Mouse (Mus musculus): ENCODE measurements around the gene Tulp2. TPM values are rescaled to one million over a fixed set of nuclear protein-coding genes. Genes with fewer than 3 reads are reported as not detected.

Gene Tulp2
- polyA plus RNA-seq, 1 experiment from 2014 or later = 1.0 TPM

DNA sequence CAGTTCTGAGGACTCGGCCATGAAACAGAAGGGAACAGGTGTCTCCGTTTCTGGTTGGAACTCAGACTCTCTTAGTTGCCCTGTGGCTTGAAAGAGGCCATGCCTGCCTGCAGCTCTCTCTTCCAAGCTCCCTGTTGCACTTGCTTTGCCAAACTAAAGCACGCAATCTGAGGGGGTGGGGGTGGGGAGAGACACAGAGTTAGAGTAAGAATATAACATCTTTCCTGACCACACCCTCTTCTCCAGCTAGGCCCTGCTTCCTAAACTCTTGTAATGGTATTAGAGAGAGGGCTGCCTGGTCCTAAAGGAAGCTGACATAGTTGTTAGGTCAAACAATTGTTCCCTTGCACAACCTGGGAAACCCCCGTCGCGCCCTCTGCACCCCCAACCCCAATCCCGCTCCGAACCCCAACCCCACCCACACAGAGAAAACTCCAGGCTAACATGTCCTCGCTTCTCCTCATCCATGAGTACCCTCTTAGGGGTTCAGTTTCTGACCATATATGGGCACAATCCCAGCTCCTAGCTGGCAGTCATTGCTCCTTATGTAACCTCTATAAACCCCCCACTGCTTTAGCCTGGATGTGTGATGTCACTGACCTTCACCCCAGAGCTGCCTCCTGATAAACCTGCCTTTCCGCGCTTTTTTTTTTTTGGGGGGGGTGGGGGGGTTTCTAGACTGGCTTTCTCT is 69.3 kb downstream of the Tulp2 start:
- no peak overlapping the region for H3K9ac ChIP-seq
- WGBS = 75% methylated on average over 11 of the region's 11 CpGs
- no peak overlapping the region for H3K4me2 ChIP-seq
- no peak for ATAC-seq (ENCODE audit: insufficient number of reproducible peaks, low FRiP score, low TSS enrichment, low read depth)
- H3K9me3 ChIP-seq = no peaks in the 10 kb centered on the region
- H3K36me3 ChIP-seq = no peaks in the 10 kb centered on the region
- H3K27me3 ChIP-seq = no peaks in the 10 kb centered on the region
- H3K4me3 ChIP-seq = no peak overlapping the region
- H3K4me1 ChIP-seq = peaks cover 4% of the 10 kb centered on the region; the same call in 1 of the 2 replicates
- peak overlapping the region; percentile 51; the same call in 1 of the 2 replicates for H3K27ac ChIP-seq

DNA sequence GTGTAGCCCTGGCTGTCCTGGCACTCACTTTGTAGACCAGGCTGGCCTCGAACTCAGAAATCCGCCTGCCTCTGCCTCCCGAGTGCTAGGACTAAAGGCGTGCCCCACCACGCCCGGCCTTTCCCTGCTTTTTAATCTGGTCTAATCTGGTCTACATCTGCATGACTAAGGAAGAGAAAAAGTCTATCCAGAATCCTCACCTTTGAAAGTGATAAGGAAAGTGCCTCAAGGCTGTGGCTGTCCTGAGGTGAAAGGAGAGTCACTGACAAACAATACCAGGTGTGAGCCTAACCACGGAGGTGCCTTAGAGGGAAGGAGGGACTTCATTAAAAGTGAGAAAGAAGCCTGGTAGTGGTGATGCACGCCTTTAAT is 69.8 kb downstream of the Tulp2 start:
- Histone ChIP-seq H3K27me3 (no peaks in the 10 kb centered on the region), H3K4me2 (no peak overlapping the region), H3K27ac (no peak overlapping the region), H3K4me1 (peaks cover 6% of the 10 kb centered on the region; the same call in 1 of the 2 replicates), H3K9ac (no peak overlapping the region), H3K4me3 (no peak overlapping the region), H3K9me3 (no peaks in the 10 kb centered on the region), H3K36me3 (no peaks in the 10 kb centered on the region)
- 78% methylated on average over 8 of the region's 8 CpGs for WGBS
- ATAC-seq (ENCODE audit: insufficient number of reproducible peaks, low FRiP score, low TSS enrichment, low read depth) = no peak

DNA sequence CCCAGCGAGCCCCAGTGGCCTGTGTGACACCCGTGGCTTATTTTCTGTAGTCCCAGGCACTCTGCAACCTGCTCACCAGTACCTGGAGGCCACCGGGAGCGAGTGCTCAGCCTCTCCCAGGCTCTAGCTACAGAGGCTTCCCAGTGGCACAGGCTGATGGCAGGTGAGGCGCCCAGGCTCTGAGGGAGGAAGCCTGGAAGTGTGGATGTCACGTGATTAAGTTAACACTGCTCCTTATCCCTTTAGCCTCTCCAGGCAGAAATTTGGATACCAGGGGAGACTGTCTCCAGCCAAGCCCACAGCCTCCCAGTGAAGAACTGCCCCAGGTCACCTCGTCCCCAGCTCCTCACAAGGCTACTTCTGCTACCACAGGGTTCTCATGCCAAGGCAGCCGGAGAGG is 71.8 kb downstream of the Tulp2 start:
- Histone ChIP-seq H3K4me3 (no peak overlapping the region), H3K9me3 (no peaks in the 10 kb centered on the region), H3K27me3 (no peaks in the 10 kb centered on the region), H3K4me2 (no peak overlapping the region), H3K36me3 (no peaks in the 10 kb centered on the region), H3K4me1 (peaks cover 6% of the 10 kb centered on the region; the same call in 1 of the 2 replicates), H3K9ac (no peak overlapping the region), H3K27ac (no peak overlapping the region)
- no peak for ATAC-seq (ENCODE audit: insufficient number of reproducible peaks, low FRiP score, low TSS enrichment, low read depth)
- WGBS = 60% methylated on average over 8 of the region's 8 CpGs

DNA sequence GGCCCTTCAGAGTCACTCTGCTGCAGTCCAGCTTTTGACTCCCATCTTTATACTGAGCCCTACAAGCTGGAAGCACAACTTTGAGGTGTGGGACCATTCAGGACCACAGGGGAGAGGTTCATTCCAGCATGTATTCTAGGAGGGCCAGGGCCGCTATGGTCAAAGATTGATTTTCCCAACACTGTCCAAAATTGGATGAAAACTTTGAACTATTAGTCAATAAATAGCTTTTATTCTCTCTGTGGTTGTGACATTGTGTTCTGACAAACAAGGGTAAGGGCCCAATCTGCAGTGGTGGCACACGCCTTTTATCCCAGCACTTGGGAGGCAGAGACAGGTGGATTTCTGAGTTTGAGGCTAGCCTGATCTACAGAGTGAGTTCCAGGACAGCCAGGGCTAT is 72.3 kb downstream of the Tulp2 start:
- H3K9ac ChIP-seq = no peak overlapping the region
- H3K36me3 ChIP-seq = no peaks in the 10 kb centered on the region
- H3K27me3 ChIP-seq = no peaks in the 10 kb centered on the region
- 90% methylated on average over 2 of the region's 2 CpGs for WGBS
- peaks cover 6% of the 10 kb centered on the region; the same call in 1 of the 2 replicates for H3K4me1 ChIP-seq
- no peak for ATAC-seq (ENCODE audit: insufficient number of reproducible peaks, low FRiP score, low TSS enrichment, low read depth)
- no peak overlapping the region for H3K4me3 ChIP-seq
- H3K9me3 ChIP-seq = no peaks in the 10 kb centered on the region
- no peak overlapping the region for H3K4me2 ChIP-seq
- H3K27ac ChIP-seq = no peak overlapping the region

DNA sequence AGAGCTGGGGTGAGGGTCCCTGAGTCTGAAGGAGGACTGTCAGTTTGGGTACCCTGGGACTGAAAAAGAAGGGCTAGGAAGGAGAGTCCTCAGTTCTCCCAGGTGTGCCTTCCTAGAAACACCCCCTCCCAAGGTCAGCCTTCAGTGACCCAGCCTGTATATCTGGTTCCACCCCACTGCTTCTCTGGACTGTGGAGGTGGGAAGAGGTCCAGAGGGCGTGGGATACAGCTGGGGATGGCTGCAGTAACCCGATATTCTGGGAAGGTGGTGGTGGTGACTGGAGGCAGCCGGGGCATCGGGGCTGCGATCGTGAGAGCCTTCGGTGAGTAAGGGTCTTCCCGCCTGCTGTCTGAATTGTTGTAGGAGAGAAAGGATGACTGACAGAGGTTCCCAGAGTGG is 73.1 kb downstream of the Tulp2 start, which contains the start of gene Hsd17b14:
Gene Hsd17b14 (plus strand): TSS at position 150 of the 400 bp plus-strand sequence.
- Histone ChIP-seq H3K9ac (no peak within 1 kb of the TSS), H3K4me3 (no peak within 1 kb of the TSS), H3K9me3 (no peaks in the 10 kb centered on the region), H3K27me3 (no peaks in the 10 kb centered on the region), H3K4me2 (no peak within 1 kb of the TSS), H3K27ac (no peak within 1 kb of the TSS), H3K36me3 (no peaks in the 10 kb centered on the region), H3K4me1 (peaks cover 6% of the 10 kb centered on the region; the same call in 1 of the 2 replicates)
- no peak for ATAC-seq (ENCODE audit: insufficient number of reproducible peaks, low FRiP score, low TSS enrichment, low read depth)
- 22% methylated on average over 8 of the region's 8 CpGs for WGBS

DNA sequence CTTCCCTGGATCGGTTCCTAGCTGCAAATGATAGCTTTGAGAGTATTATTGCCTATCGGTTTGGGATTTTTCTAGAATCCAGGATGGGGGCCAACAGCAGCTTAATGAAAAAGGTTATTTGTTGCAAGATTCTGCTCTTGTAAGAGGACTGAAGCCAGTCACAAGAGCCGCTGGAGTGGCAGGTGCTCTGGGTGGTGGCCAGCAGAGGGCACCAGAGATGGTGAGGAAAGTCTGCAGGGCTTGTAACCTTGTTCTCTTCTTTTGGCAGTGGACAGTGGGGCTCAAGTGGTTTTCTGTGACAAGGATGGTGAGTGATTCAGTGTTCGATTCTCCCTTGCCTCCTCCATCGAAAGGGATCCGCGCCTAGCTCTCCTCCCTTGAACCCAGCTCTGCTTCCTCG is 74.1 kb downstream of the Tulp2 start:
- Histone ChIP-seq H3K9ac (no peak overlapping the region), H3K9me3 (no peaks in the 10 kb centered on the region), H3K4me3 (no peak overlapping the region), H3K36me3 (no peaks in the 10 kb centered on the region), H3K27ac (no peak overlapping the region), H3K4me1 (peaks cover 5% of the 10 kb centered on the region), H3K27me3 (no peaks in the 10 kb centered on the region), H3K4me2 (no peak overlapping the region)
- ATAC-seq (ENCODE audit: insufficient number of reproducible peaks, low FRiP score, low TSS enrichment, low read depth) = no peak
- 26% methylated on average over 8 of the region's 8 CpGs for WGBS

DNA sequence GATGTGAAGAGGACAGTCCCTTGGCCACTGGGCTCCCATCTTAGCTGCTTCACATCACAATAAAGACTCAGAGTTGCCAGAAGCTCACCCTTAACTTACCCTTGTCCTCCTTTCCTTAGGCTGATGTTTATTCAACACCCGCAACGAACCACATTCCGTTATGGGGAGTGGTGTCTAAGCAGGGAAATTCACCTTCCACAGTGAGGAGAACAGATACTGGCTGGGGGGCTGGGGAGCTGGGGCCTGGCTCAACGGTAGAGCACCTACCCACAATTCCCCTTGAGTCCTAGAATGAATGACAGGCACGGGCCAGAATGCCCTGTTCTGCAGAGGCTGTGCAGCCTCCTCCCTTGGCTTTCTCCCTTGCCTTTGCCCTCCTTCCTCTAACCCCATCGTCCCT is 77.2 kb downstream of the Tulp2 start:
- no peaks in the 10 kb centered on the region for H3K9me3 ChIP-seq
- no peak overlapping the region for H3K27ac ChIP-seq
- H3K36me3 ChIP-seq = no peaks in the 10 kb centered on the region
- WGBS = 53% methylated on average over 5 of the region's 6 CpGs
- no peak overlapping the region for H3K9ac ChIP-seq
- no peak overlapping the region for H3K4me3 ChIP-seq
- no peaks in the 10 kb centered on the region for H3K27me3 ChIP-seq
- ATAC-seq (ENCODE audit: insufficient number of reproducible peaks, low FRiP score, low TSS enrichment, low read depth) = no peak
- peaks cover 18% of the 10 kb centered on the region for H3K4me1 ChIP-seq
- no peak overlapping the region for H3K4me2 ChIP-seq

DNA sequence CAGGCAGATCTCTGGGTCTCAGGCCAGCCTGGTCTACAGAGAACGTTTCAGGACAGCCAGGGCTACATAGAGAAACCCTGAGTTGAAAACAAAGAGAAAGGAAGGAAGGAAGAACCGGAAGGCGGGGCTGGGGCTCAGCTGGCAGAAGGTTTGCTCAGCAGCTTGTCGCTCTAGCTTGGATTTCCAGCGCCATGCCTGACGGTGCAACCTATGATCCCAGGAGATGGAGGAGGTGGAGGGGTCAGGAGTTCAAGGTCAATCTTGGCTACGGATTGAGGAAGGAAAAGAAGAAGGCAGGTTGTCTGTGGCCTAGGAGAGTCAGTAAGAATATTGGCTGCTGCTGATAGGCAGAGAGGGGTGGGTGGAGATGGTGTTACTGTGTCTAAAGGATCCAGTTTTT is 78.6 kb downstream of the Tulp2 start:
- Histone ChIP-seq H3K9me3 (no peaks in the 10 kb centered on the region), H3K4me1 (peaks cover 18% of the 10 kb centered on the region), H3K27me3 (no peaks in the 10 kb centered on the region), H3K4me2 (no peak overlapping the region), H3K9ac (no peak overlapping the region), H3K27ac (no peak overlapping the region), H3K4me3 (no peak overlapping the region), H3K36me3 (no peaks in the 10 kb centered on the region)
- ATAC-seq (ENCODE audit: insufficient number of reproducible peaks, low FRiP score, low TSS enrichment, low read depth) = no peak
- WGBS = 84% methylated on average over 7 of the region's 7 CpGs

DNA sequence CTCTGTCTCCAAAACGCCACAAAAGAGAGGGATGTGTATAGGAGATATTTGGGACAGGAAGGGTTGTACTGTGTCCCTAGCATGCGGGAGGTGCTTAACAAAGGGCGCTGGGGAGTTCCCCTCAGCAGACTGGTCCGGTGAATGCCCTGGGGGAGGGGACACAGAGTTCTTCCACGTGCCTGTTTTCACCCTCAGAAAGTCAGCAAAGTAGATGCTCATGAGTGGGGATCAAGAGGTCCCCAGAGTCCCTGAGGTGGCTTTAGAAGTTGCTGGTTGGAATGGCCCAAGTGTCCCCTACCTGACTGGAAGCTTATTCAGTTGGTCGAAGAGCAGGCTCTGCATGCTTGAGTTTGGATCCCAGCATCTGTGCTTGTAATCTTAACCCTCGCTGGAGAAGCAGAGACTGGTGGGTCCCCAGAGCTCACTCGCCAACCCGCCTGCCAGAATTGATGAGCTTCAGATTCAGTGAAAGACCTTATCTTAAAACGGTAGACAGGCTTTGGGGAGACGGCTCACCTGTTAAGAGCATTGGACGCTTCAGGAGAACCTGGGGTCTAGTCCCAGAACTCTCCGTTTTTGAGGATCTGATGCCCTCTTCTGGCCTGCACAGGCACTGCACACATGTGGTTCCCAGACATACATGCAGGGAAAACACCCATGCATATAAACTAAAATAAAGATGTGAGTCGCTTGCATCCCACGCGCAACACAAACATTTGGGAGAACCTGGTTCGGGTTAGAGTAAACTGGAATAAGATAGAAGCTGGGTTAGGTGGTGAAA is 79.4 kb downstream of the Tulp2 start:
- Histone ChIP-seq H3K27ac (no peak overlapping the region), H3K4me1 (peaks cover 16% of the 10 kb centered on the region), H3K4me3 (no peak overlapping the region), H3K4me2 (no peak overlapping the region), H3K9me3 (no peaks in the 10 kb centered on the region), H3K36me3 (no peaks in the 10 kb centered on the region), H3K9ac (no peak overlapping the region), H3K27me3 (no peaks in the 10 kb centered on the region)
- WGBS = 23% methylated on average over 17 of the region's 17 CpGs
- ATAC-seq (ENCODE audit: insufficient number of reproducible peaks, low FRiP score, low TSS enrichment, low read depth) = no peak

DNA sequence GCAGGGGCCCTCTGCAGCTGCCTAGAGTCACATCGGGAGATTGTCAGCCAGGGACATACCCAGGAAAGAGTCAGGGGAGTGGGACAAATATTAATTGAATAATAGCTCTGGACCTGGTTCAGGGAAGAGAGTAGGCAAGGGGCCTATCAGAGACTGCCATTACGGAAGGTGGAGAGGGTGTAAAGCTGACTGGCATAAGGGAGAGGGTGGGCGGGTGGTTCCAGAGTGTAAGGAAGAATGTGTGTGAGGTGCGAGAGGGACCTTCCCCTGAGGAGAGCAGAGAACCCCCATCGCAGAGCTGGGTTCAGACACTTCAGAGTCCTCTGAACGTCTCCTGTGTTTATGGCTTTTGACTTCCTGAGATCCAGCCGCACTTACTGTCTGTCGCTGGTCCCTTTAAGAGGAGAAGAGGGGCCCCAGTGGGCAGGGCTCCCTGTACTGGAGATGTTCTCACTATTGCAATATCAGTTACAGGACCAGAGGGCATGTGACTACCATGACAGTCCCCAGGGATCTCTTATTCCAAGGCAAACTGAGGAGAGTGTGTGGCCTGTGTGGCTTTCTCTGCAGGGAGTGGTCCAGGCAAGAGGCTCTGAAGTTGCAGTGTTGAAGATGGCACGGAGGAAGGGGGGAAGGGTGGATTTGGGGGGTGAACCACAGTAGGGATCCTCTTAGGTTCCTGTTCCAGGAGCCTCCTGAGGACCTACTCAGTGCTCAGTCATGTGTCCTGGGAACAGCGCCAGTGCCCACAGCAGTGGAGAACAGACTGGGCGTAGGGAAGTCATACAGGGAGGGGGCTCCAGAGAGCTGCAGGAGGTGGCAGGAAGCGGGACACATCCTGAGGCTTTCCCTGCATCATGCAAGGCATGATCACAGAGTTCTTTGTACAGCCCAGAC is 80.2 kb downstream of the Tulp2 start:
- Histone ChIP-seq H3K9ac (no peak overlapping the region), H3K27ac (no peak overlapping the region), H3K9me3 (no peaks in the 10 kb centered on the region), H3K4me1 (peaks cover 14% of the 10 kb centered on the region), H3K27me3 (no peaks in the 10 kb centered on the region), H3K4me3 (no peak overlapping the region), H3K36me3 (no peaks in the 10 kb centered on the region), H3K4me2 (no peak overlapping the region)
- peak; percentile 13; the same call in 1 of the 2 replicates for ATAC-seq (ENCODE audit: insufficient number of reproducible peaks, low FRiP score, low TSS enrichment, low read depth)
- 39% methylated on average over 12 of the region's 12 CpGs for WGBS

DNA sequence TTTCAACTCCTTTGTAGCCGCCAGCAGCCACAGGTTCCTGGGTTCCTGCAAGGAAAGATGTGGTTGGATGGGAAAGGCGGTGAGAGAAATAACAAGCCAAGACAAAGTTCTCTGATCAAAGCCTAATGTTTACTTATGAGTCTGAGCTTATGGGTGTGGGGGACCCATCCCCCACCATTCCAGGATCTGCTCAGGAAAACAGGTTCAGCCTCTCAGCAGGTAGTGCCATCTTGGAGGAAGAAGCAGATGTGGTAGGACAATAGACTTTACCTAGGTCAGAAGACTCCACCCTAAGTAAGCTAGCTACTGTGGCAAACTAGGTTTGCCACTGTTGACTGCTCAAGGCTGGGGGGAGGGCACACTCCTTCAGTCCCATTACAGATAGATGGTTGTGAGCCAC is 83.1 kb downstream of the Tulp2 start:
- H3K4me1 ChIP-seq = peaks cover 28% of the 10 kb centered on the region
- no peak overlapping the region for H3K27ac ChIP-seq
- no peaks in the 10 kb centered on the region for H3K9me3 ChIP-seq
- H3K4me2 ChIP-seq = no peak overlapping the region
- no peak overlapping the region for H3K4me3 ChIP-seq
- WGBS = 72% methylated on average over 2 of the region's 2 CpGs
- H3K36me3 ChIP-seq = no peaks in the 10 kb centered on the region
- H3K9ac ChIP-seq = no peak overlapping the region
- no peaks in the 10 kb centered on the region for H3K27me3 ChIP-seq
- no peak for ATAC-seq (ENCODE audit: insufficient number of reproducible peaks, low FRiP score, low TSS enrichment, low read depth)

All from limb, embryonic 15.5 days (tissue).